Mouse (Mus musculus): ENCODE results near the gene Cebpa. TPM values are rescaled to one million over a fixed set of nuclear protein-coding genes. Genes with fewer than 3 reads are reported as not detected.

Cebpa gene
- polyA plus RNA-seq, 1 experiment from 2014 or later: 0.77 TPM

DNA sequence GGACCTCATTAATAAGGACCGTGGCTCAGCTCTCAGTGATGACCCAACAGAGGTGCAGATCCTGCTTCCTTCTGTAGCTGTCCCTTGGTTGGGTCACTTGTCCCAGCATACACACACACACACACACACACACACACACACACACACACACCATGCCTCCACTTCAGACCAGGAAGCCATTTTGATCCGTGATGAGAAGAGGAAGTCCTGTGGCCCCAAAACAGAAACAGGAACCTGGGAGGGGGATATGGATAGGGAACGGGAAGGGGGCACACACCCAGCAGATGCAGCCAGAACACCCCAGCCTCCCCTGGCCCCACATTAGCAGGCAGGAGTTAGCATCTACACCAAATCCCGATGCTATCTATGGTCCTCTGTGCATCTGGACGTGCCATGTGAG is 31.8 kb downstream of the Cebpa start:
- H3K4me3 ChIP-seq: no peak overlapping the region
- no peak for ATAC-seq (replicated peaks; ENCODE audit: insufficient number of reproducible peaks, insufficient read depth, low FRiP score, low read depth)
- H3K27ac ChIP-seq: no peak overlapping the region
- H3K9me3 ChIP-seq (replicated peaks): no peaks in the 10 kb centered on the region
- H3K4me1 ChIP-seq (replicated peaks): peaks cover 5% of the 10 kb centered on the region
- H3K9ac ChIP-seq: no peak overlapping the region
- 68% methylated on average over 5 of the region's 5 CpGs for WGBS
- no peaks in the 10 kb centered on the region for H3K27me3 ChIP-seq
- no peaks in the 10 kb centered on the region for H3K36me3 ChIP-seq
- no peak overlapping the region for H3K4me2 ChIP-seq

DNA sequence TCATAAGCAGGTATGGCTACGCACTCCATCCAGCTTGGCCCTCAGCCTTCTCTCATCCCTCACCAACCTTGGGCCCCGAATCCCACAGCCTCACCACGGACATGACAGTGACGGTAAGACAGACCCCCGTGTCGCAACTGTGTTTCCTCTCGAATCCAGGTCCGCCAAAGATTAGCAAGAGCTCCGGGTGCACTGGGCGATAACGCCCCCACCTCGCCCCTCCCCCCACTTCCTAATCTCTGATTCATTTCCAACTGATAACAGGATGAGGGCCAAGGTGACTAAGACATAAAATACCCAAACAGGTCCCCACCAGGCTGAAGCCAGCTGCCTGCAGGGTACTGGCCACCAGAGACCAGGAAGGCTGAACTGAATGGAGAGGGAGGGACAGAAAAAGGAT is 35.4 kb downstream of the Cebpa start:
- no peaks in the 10 kb centered on the region for H3K4me1 ChIP-seq (replicated peaks)
- no peak overlapping the region for H3K4me3 ChIP-seq
- no peak overlapping the region for H3K4me2 ChIP-seq
- H3K36me3 ChIP-seq: no peaks in the 10 kb centered on the region
- WGBS: 45% methylated on average over 12 of the region's 12 CpGs
- H3K9ac ChIP-seq: no peak overlapping the region
- H3K27ac ChIP-seq: no peak overlapping the region
- ATAC-seq (replicated peaks; ENCODE audit: insufficient number of reproducible peaks, insufficient read depth, low FRiP score, low read depth): no peak
- H3K9me3 ChIP-seq (replicated peaks): no peaks in the 10 kb centered on the region
- H3K27me3 ChIP-seq: peaks cover 7% of the 10 kb centered on the region; the same call in 1 of the 2 replicates

DNA sequence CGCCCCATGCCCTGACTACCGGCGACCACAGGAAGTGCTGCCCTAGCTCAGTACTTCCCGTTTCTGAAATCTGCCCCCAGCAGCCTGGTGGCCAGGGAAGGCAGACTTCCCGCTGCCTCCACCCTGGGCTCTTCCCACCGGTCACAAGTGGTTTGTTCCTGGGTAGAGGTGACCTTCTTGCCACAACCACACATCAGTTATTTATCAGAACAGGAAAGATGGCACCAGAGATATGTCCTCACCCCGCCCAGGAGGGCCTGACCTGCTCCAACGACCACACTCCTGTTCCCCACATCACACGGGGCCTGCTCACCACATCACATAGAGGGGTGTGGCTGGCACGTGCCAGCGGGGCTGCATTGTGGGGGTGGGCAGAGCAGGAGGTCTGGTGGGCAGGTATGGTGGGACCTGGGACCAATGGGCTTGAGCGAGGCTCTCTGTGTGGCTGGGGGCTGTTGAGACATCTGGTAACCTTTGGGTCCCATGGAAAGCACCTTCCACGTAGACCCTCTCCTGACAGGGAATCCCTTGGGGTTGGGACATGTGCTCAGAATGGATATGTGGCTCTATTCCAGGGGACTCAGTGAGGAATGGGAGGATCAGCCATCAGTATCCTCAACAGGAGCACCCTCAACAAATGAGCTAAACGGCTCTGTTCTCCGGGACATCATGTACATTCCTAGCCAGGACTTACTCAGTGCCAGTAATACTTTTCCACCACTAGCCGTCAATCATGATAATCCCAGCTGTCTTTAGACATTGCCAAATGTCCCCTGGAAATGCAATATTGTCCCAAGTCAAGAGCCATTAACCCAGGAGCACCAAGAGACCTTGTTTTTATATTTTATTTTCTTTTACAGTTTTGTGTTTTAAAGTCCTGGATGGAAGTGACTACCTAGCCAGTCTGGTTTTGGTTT is 37.7 kb downstream of the Cebpa start:
- ATAC-seq (replicated peaks; ENCODE audit: insufficient number of reproducible peaks, insufficient read depth, low FRiP score, low read depth): no peak; the same call in 1 of the 2 replicates
- 56% methylated on average over 16 of the region's 16 CpGs for WGBS
- Histone ChIP-seq H3K9me3 (replicated peaks) (no peaks in the 10 kb centered on the region), H3K27me3 (peaks cover 7% of the 10 kb centered on the region; the same call in 1 of the 2 replicates), H3K36me3 (no peaks in the 10 kb centered on the region), H3K9ac (no peak overlapping the region), H3K27ac (no peak overlapping the region), H3K4me3 (no peak overlapping the region), H3K4me1 (replicated peaks) (no peaks in the 10 kb centered on the region), H3K4me2 (no peak overlapping the region)

DNA sequence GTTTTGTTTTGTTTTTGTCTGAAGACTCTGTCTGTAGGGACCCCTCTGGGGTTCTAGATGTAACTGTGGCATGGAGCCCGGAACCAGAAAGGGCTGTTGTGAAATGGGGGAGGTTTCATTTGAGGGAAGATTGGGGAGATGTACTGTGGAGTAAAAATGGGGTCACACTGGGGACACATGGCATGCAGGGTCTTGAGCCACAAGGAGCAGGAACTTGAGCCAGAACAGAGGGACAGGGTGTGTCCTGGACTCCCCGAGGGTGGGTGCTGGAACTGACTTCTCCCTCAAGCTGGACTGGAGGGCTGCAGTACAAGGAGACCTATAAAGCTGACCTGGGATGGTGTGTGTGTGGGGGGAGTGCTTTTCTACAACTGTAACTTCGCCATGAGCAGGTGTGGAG is 38.4 kb downstream of the Cebpa start:
- no peaks in the 10 kb centered on the region for H3K9me3 ChIP-seq (replicated peaks)
- H3K4me3 ChIP-seq: no peak overlapping the region
- peaks cover 7% of the 10 kb centered on the region; the same call in 1 of the 2 replicates for H3K27me3 ChIP-seq
- WGBS: 62% methylated on average over 3 of the region's 3 CpGs
- H3K36me3 ChIP-seq: no peaks in the 10 kb centered on the region
- no peak overlapping the region for H3K4me2 ChIP-seq
- H3K4me1 ChIP-seq (replicated peaks): no peaks in the 10 kb centered on the region
- H3K9ac ChIP-seq: no peak overlapping the region
- ATAC-seq (replicated peaks; ENCODE audit: insufficient number of reproducible peaks, insufficient read depth, low FRiP score, low read depth): no peak
- no peak overlapping the region for H3K27ac ChIP-seq

DNA sequence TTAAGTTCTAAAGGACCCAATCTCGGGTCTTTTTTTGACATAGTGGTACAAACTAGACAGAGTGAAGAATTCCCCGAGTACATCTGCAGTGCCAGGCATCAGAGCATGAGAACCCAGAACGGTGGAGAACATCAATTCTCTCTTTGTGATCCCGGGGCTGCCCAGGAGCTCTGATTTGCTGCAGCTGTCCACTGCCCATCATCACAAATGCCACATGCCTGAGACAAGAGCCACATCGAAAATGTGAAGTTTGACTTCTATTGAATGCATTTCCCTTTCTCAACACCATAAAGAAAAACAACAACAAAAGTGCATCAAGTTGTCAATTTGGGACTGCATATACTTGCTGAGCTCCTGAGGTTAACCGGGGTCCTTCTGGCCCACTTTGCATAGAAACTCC is 43.4 kb downstream of the Cebpa start:
- H3K4me3 ChIP-seq: no peak overlapping the region
- 65% methylated on average over 6 of the region's 6 CpGs for WGBS
- H3K9me3 ChIP-seq (replicated peaks): no peaks in the 10 kb centered on the region
- no peak overlapping the region for H3K4me2 ChIP-seq
- H3K4me1 ChIP-seq (replicated peaks): no peaks in the 10 kb centered on the region
- ATAC-seq (replicated peaks; ENCODE audit: insufficient number of reproducible peaks, insufficient read depth, low FRiP score, low read depth): no peak
- H3K27ac ChIP-seq: no peak overlapping the region
- H3K27me3 ChIP-seq: peaks cover 17% of the 10 kb centered on the region; the same call in 1 of the 2 replicates
- H3K9ac ChIP-seq: no peak overlapping the region
- no peaks in the 10 kb centered on the region for H3K36me3 ChIP-seq

DNA sequence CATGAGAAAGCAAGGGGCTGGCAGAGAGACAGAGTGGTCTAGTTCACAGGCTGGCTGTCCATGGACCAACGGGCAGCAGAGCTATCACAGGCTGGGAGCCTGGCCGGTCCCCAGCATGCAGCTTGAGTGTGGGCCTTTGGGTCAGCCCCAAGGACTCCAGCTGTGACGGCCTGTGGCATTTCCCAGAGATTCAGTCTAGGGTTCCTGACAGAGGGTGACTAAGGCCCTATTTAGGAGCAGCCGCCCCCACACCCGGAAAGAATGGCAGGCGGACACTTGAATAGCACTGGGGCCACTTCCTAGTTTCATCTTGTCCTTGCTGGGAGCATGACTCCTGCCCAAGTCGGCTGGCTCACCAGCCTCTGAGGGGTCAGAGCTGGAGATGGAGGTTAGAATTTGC is 44.5 kb downstream of the Cebpa start:
- H3K27me3 ChIP-seq: 0 out of 2 replicates have a peak, but pooled peaks cover 13% of the 10 kb centered on the region
- H3K4me2 ChIP-seq: no peak overlapping the region
- no peaks in the 10 kb centered on the region for H3K36me3 ChIP-seq
- H3K9me3 ChIP-seq (replicated peaks): no peaks in the 10 kb centered on the region
- 52% methylated on average over 7 of the region's 7 CpGs for WGBS
- no peaks in the 10 kb centered on the region for H3K4me1 ChIP-seq (replicated peaks)
- no peak overlapping the region for H3K4me3 ChIP-seq
- no peak overlapping the region for H3K27ac ChIP-seq
- no peak overlapping the region for H3K9ac ChIP-seq
- no peak for ATAC-seq (replicated peaks; ENCODE audit: insufficient number of reproducible peaks, insufficient read depth, low FRiP score, low read depth)

DNA sequence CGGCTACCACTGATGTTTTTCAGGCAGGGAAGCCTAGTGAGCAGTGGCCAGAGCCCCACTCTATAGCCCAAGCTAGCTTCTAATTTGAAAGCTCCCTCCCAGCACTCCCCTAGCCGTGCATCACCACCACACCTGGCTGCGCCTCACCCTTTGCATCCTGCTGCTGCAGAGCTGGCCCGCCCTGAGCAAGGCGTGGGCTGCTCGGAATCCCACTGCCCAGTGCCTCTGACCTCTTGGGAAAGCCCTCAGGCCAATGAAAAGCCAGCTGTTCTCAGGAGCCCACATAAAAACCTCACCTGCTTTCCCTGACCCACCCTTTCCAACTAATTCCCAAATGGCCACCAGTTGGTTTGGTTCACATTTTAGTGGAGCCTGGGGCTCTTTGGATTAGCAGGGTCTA is 45.0 kb downstream of the Cebpa start:
- Histone ChIP-seq H3K4me3 (no peak overlapping the region), H3K27ac (no peak overlapping the region), H3K9me3 (replicated peaks) (no peaks in the 10 kb centered on the region), H3K27me3 (0 out of 2 replicates have a peak, but pooled peaks cover 13% of the 10 kb centered on the region), H3K4me1 (replicated peaks) (no peaks in the 10 kb centered on the region), H3K36me3 (no peaks in the 10 kb centered on the region), H3K4me2 (no peak overlapping the region), H3K9ac (no peak overlapping the region)
- no peak for ATAC-seq (replicated peaks; ENCODE audit: insufficient number of reproducible peaks, insufficient read depth, low FRiP score, low read depth)
- 71% methylated on average over 6 of the region's 6 CpGs for whole genome bisulfite sequencing

DNA sequence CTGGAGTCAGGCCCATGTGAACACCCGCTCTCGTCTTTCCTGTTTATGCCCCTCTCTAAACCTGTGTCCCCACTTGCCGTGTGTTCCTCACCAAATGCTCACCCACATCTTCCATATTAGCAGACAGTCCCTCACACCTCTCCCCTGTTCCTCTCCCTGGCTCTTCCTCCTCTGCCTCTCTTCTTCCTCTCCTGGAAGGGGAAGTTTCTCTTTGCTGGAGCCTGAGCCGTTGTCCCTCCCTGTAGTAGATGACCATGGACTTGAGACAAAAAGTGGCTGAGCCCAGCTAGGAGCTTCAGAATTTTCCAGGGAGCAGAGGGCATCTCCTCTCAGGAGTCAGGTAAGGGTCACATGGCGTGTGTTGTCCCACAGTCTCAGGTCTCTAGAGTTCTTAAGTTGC is 47.9 kb downstream of the Cebpa start:
- ATAC-seq (replicated peaks; ENCODE audit: insufficient number of reproducible peaks, insufficient read depth, low FRiP score, low read depth): no peak
- peaks cover 32% of the 10 kb centered on the region for H3K27me3 ChIP-seq

DNA sequence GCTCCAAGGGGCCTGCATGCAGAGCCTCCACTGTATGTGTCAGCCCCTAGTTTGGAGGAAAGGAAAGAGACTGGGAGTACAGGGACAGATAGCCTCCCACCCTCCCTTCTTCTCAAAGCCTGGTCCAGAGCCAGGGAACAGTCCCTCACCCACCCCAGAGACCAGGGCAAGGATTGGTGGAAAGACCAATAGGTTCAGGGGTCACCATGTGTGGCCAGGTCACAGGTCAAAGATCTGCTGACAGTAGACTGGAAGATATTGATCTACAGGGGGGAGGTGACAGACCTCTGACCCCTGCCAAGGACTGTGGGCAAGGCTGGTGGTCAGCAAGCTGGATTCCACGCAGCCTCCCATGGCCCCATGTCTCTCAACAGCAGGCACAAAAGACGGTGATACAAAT is 48.8 kb downstream of the Cebpa start:
- no peak for ATAC-seq (replicated peaks; ENCODE audit: insufficient number of reproducible peaks, insufficient read depth, low FRiP score, low read depth)
- peaks cover 40% of the 10 kb centered on the region for H3K27me3 ChIP-seq
- 0 out of 2 replicates have a peak, but pooled peaks cover 6% of the 10 kb centered on the region for H3K4me1 ChIP-seq (replicated peaks)
- no peaks in the 10 kb centered on the region for H3K9me3 ChIP-seq (replicated peaks)
- no peak overlapping the region for H3K27ac ChIP-seq
- H3K4me3 ChIP-seq: no peak overlapping the region
- H3K36me3 ChIP-seq: no peaks in the 10 kb centered on the region
- WGBS: 88% methylated on average over 2 of the region's 2 CpGs
- H3K9ac ChIP-seq: no peak overlapping the region
- no peak overlapping the region for H3K4me2 ChIP-seq

More for the DNA sequence above, 47.9 kb downstream of the Cebpa start:
- no peak overlapping the region for H3K27ac ChIP-seq
- H3K9ac ChIP-seq: no peak overlapping the region
- H3K4me1 ChIP-seq (replicated peaks): 0 out of 2 replicates have a peak, but pooled peaks cover 2% of the 10 kb centered on the region
- no peaks in the 10 kb centered on the region for H3K36me3 ChIP-seq
- H3K9me3 ChIP-seq (replicated peaks): no peaks in the 10 kb centered on the region
- H3K4me2 ChIP-seq: no peak overlapping the region
- WGBS: 77% methylated on average over 5 of the region's 5 CpGs
- no peak overlapping the region for H3K4me3 ChIP-seq

DNA sequence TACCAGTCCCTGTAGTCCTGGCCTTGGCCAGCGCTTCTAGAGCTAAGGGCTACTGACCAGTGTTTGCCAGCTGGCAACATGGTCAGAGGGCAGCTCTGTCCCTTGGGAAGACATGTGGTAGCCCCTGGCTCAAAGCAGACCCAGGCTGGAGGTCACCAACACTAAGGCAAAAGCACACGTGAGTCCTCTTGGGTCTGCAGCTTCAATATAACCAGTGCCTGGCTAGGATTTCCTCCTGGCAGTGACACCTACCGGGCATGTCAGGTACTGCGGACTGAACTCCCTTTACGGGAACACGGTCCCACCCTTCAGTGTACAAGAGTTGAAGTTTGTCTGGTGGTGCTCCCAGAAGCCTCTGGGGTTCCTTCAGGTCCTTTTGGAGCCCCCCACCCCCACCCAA is 50.2 kb downstream of the Cebpa start:
- Histone ChIP-seq H3K27ac (no peak overlapping the region), H3K9ac (no peak overlapping the region), H3K4me3 (no peak overlapping the region), H3K36me3 (no peaks in the 10 kb centered on the region), H3K4me1 (replicated peaks) (0 out of 2 replicates have a peak, but pooled peaks cover 6% of the 10 kb centered on the region), H3K27me3 (peaks cover 51% of the 10 kb centered on the region), H3K4me2 (no peak overlapping the region), H3K9me3 (replicated peaks) (no peaks in the 10 kb centered on the region)
- WGBS: 14% methylated on average over 6 of the region's 6 CpGs
- ATAC-seq (replicated peaks; ENCODE audit: insufficient number of reproducible peaks, insufficient read depth, low FRiP score, low read depth): no peak

All from heart, embryonic 15.5 days (tissue).